Mouse (Mus musculus): Measurements from ENCODE around the gene Btrc. TPM values are rescaled to one million over a fixed set of nuclear protein-coding genes. Genes with fewer than 3 reads are reported as not detected.
"Not testable (repeated sequence)": the region's sequence is repeated elsewhere in the genome, so short reads cannot be mapped to it uniquely, and the experiment has no call there.

The Btrc gene
- polyA plus RNA-seq, 1 experiment from 2014 or later, result 70.5 TPM

- H3K27me3 ChIP-seq (replicated peaks), result no peaks in the 10 kb centered on the region
- H3K4me3 ChIP-seq, result no peak overlapping the region
- ATAC-seq (ENCODE audit: low FRiP score, low read depth), result no peak
- H3K4me2 ChIP-seq (replicated peaks), result no peak overlapping the region
- no peak overlapping the region for H3K9ac ChIP-seq
- no peaks in the 10 kb centered on the region for H3K36me3 ChIP-seq
- H3K4me1 ChIP-seq, result peaks cover 3% of the 10 kb centered on the region; the same call in 1 of the 2 replicates
- WGBS, result 66% methylated on average over 3 of the region's 3 CpGs
- H3K9me3 ChIP-seq, result no peaks in the 10 kb centered on the region
- no peak overlapping the region for H3K27ac ChIP-seq
These were observed 68.8 kb downstream of the Btrc start for GRCm38 (mm10) chr19:45432351-45432750.

GRCm38 (mm10) chr19:45436019-45436418, 72.5 kb downstream of the Btrc start:
- peaks cover 18% of the 10 kb centered on the region for H3K4me1 ChIP-seq
- not testable (repeated sequence) for H3K4me3 ChIP-seq; H3K9me3 ChIP-seq; H3K27ac ChIP-seq; H3K4me2 ChIP-seq (replicated peaks); H3K9ac ChIP-seq; H3K27me3 ChIP-seq (replicated peaks); ATAC-seq (ENCODE audit: low FRiP score, low read depth); H3K36me3 ChIP-seq

GRCm38 (mm10) chr19:45437175-45437574, 73.6 kb downstream of the Btrc start:
- H3K9ac ChIP-seq, result no peak overlapping the region
- 85% methylated on average over 4 of the region's 4 CpGs for WGBS

GRCm38 (mm10) chr19:45438191-45438590, 74.7 kb downstream of the Btrc start:
- Histone ChIP-seq H3K27ac (no peak overlapping the region), H3K27me3 (replicated peaks) (no peaks in the 10 kb centered on the region), H3K36me3 (no peaks in the 10 kb centered on the region), H3K4me2 (replicated peaks) (no peak overlapping the region), H3K9ac (no peak overlapping the region), H3K4me1 (peaks cover 23% of the 10 kb centered on the region), H3K4me3 (no peak overlapping the region), H3K9me3 (no peaks in the 10 kb centered on the region)
- 93% methylated on average over 5 of the region's 5 CpGs for WGBS
- ATAC-seq (ENCODE audit: low FRiP score, low read depth), result no peak

More at GRCm38 (mm10) chr19:45437175-45437574, 73.6 kb downstream of the Btrc start:
- H3K36me3 ChIP-seq, result no peaks in the 10 kb centered on the region
- H3K27me3 ChIP-seq (replicated peaks), result no peaks in the 10 kb centered on the region
- H3K4me1 ChIP-seq, result peaks cover 23% of the 10 kb centered on the region
- H3K9me3 ChIP-seq, result no peaks in the 10 kb centered on the region
- H3K4me2 ChIP-seq (replicated peaks), result no peak overlapping the region
- ATAC-seq (ENCODE audit: low FRiP score, low read depth), result no peak
- no peak overlapping the region for H3K4me3 ChIP-seq
- H3K27ac ChIP-seq, result no peak overlapping the region

- Histone ChIP-seq H3K9ac (no peak overlapping the region), H3K4me2 (replicated peaks) (no peak overlapping the region), H3K4me3 (no peak overlapping the region), H3K27me3 (replicated peaks) (no peaks in the 10 kb centered on the region), H3K9me3 (no peaks in the 10 kb centered on the region), H3K27ac (no peak overlapping the region), H3K36me3 (no peaks in the 10 kb centered on the region), H3K4me1 (peaks cover 23% of the 10 kb centered on the region)
- ATAC-seq (ENCODE audit: low FRiP score, low read depth), result no peak
- WGBS, result 60% methylated on average over 6 of the region's 6 CpGs
These were observed 75.7 kb downstream of the Btrc start for GRCm38 (mm10) chr19:45438928-45439846.

- ATAC-seq (ENCODE audit: low FRiP score, low read depth), result no peak
- H3K4me1 ChIP-seq, result peaks cover 25% of the 10 kb centered on the region
- H3K27me3 ChIP-seq (replicated peaks), result no peaks in the 10 kb centered on the region
- H3K4me3 ChIP-seq, result no peak overlapping the region
- H3K36me3 ChIP-seq, result no peaks in the 10 kb centered on the region
- no peaks in the 10 kb centered on the region for H3K9me3 ChIP-seq
- WGBS, result 41% methylated on average over 10 of the region's 10 CpGs
- H3K4me2 ChIP-seq (replicated peaks), result no peak overlapping the region
- peak overlapping the region; percentile 38; the same call in 1 of the 2 replicates for H3K27ac ChIP-seq
- no peak overlapping the region for H3K9ac ChIP-seq
These were observed 77.1 kb downstream of the Btrc start for GRCm38 (mm10) chr19:45440554-45441175.

- no peak overlapping the region for H3K9ac ChIP-seq
- no peak overlapping the region for H3K4me3 ChIP-seq
- H3K4me2 ChIP-seq (replicated peaks), result no peak overlapping the region
- 47% methylated on average over 7 of the region's 7 CpGs for WGBS
- H3K27ac ChIP-seq, result no peak overlapping the region
- peaks cover 31% of the 10 kb centered on the region for H3K4me1 ChIP-seq
- no peaks in the 10 kb centered on the region for H3K36me3 ChIP-seq
- ATAC-seq (ENCODE audit: low FRiP score, low read depth), result no peak
- H3K9me3 ChIP-seq, result no peaks in the 10 kb centered on the region
- H3K27me3 ChIP-seq (replicated peaks), result no peaks in the 10 kb centered on the region
These were observed 78.2 kb downstream of the Btrc start for GRCm38 (mm10) chr19:45441717-45442116.

- Histone ChIP-seq H3K36me3 (no peaks in the 10 kb centered on the region), H3K27ac (no peak overlapping the region), H3K4me3 (no peak overlapping the region), H3K4me1 (peaks cover 27% of the 10 kb centered on the region), H3K9me3 (no peaks in the 10 kb centered on the region), H3K27me3 (replicated peaks) (0 out of 2 replicates have a peak, but pooled peaks cover 2% of the 10 kb centered on the region), H3K4me2 (replicated peaks) (no peak overlapping the region), H3K9ac (no peak overlapping the region)
- WGBS, result 67% methylated on average over 6 of the region's 6 CpGs
- no peak for ATAC-seq (ENCODE audit: low FRiP score, low read depth)
These were observed 81.9 kb downstream of the Btrc start for GRCm38 (mm10) chr19:45445253-45445933.

GRCm38 (mm10) chr19:45446631-45447030, 83.1 kb downstream of the Btrc start:
- H3K9me3 ChIP-seq, result no peaks in the 10 kb centered on the region
- H3K4me2 ChIP-seq (replicated peaks), result no peak overlapping the region
- H3K9ac ChIP-seq, result no peak overlapping the region
- H3K27me3 ChIP-seq (replicated peaks), result 0 out of 2 replicates have a peak, but pooled peaks cover 2% of the 10 kb centered on the region
- H3K36me3 ChIP-seq, result no peaks in the 10 kb centered on the region
- 33% methylated on average over 7 of the region's 7 CpGs for WGBS
- H3K4me1 ChIP-seq, result peaks cover 20% of the 10 kb centered on the region
- H3K27ac ChIP-seq, result no peak overlapping the region
- H3K4me3 ChIP-seq, result no peak overlapping the region
- peak; percentile 72 for ATAC-seq (ENCODE audit: low FRiP score, low read depth)

GRCm38 (mm10) chr19:45447222-45447621, 83.7 kb downstream of the Btrc start:
- Histone ChIP-seq H3K36me3 (no peaks in the 10 kb centered on the region), H3K4me3 (no peak overlapping the region), H3K9ac (no peak overlapping the region), H3K27ac (no peak overlapping the region), H3K4me2 (replicated peaks) (no peak overlapping the region), H3K27me3 (replicated peaks) (0 out of 2 replicates have a peak, but pooled peaks cover 2% of the 10 kb centered on the region), H3K4me1 (peaks cover 16% of the 10 kb centered on the region), H3K9me3 (no peaks in the 10 kb centered on the region)
- peak; percentile 63; the same call in 1 of the 2 replicates for ATAC-seq (ENCODE audit: low FRiP score, low read depth)
- WGBS, result 83% methylated on average over 2 of the region's 2 CpGs

GRCm38 (mm10) chr19:45447886-45448285, 84.4 kb downstream of the Btrc start:
- no peaks in the 10 kb centered on the region for H3K36me3 ChIP-seq
- H3K27ac ChIP-seq, result no peak overlapping the region
- peaks cover 16% of the 10 kb centered on the region for H3K4me1 ChIP-seq
- no peak overlapping the region for H3K4me2 ChIP-seq (replicated peaks)
- 0 out of 2 replicates have a peak, but pooled peaks cover 2% of the 10 kb centered on the region for H3K27me3 ChIP-seq (replicated peaks)
- no peak overlapping the region for H3K9ac ChIP-seq
- 74% methylated on average over 1 of the region's 1 CpGs for WGBS
- H3K4me3 ChIP-seq, result no peak overlapping the region
- H3K9me3 ChIP-seq, result no peaks in the 10 kb centered on the region
- ATAC-seq (ENCODE audit: low FRiP score, low read depth), result no peak

- H3K4me2 ChIP-seq (replicated peaks), result no peak overlapping the region
- no peak overlapping the region for H3K27ac ChIP-seq
- H3K9me3 ChIP-seq, result no peaks in the 10 kb centered on the region
- 96% methylated on average over 3 of the region's 3 CpGs for WGBS
- H3K36me3 ChIP-seq, result no peaks in the 10 kb centered on the region
- H3K27me3 ChIP-seq (replicated peaks), result 0 out of 2 replicates have a peak, but pooled peaks cover 2% of the 10 kb centered on the region
- H3K4me3 ChIP-seq, result no peak overlapping the region
- peaks cover 7% of the 10 kb centered on the region for H3K4me1 ChIP-seq
- no peak overlapping the region for H3K9ac ChIP-seq
- ATAC-seq (ENCODE audit: low FRiP score, low read depth), result no peak
These were observed 90.9 kb downstream of the Btrc start for GRCm38 (mm10) chr19:45454391-45454790.
